ENCODE assay signal across 8 mouse cellular contexts in genomic region chr13:20311612-20312011, GRCm38 (mm10).
A peak's percentile ranks its signal among the peaks of the same experiment; 100 is the strongest.
DNase-seq lines count a peak whose midpoint lies in the region; ATAC-seq and TF ChIP-seq lines count a peak whose summit lies in the region.

No protein-coding gene starts in this region.

- no peaks in the 10 kb centered on the region for H3K27me3 ChIP-seq in lung, postnatal 0 days (replicated peaks; ENCODE audit: insufficient read depth, low read length)

- H3K36me3 ChIP-seq in lung, postnatal 0 days (ENCODE audit: insufficient read depth, low read length), result no peaks in the 10 kb centered on the region

- no peak overlapping the region for H3K4me2 ChIP-seq in lung, postnatal 0 days (replicated peaks; ENCODE audit: low read depth, low read length)

- ATAC-seq in lung, postnatal 0 days, result peak; percentile 59

- no peak for TF ChIP-seq EP300 in lung, postnatal 0 days (IDR thresholded peaks at IDR 0.05)

- 12% methylated on average over 3 of the region's 3 CpGs for WGBS in lung, postnatal 0 days

- no peaks in the 10 kb centered on the region for H3K4me1 ChIP-seq in lung, postnatal 0 days (ENCODE audit: insufficient read depth, low read depth, low read length)

- DNase-seq in CD8-positive naive resting alpha-beta T cell, adult 2 months (ENCODE audit: low read depth in 2 of 2, low spot score in 2 of 2), result peak; percentile 54 to 61
- peak; percentile 66 for DNase-seq in adrenal gland, adult 2 months
- DNase-seq in embryo, embryonic 11.5 days (ENCODE audit: low read depth, low spot score), result peak; percentile 73
- DNase-seq in heart, adult 9 months (ENCODE audit: low spot score in 2 of 2), result peak; percentile 41 to 77
- peak; percentile 89 for DNase-seq in layer of hippocampus, adult 11-12 months (ENCODE audit: low spot score)
- peak; percentile 84 for DNase-seq in lung, postnatal 0 days (ENCODE audit: low spot score)
- DNase-seq in retina, adult 2 months (ENCODE audit: low read depth, low spot score), result peak; percentile 58
- peak; percentile 82 for DNase-seq in urinary bladder, postnatal 14 days (ENCODE audit: low spot score)

- no peaks in the 10 kb centered on the region for H3K9me3 ChIP-seq in lung, postnatal 0 days (ENCODE audit: low read length)

- TF ChIP-seq CTCF in lung, postnatal 0 days (IDR thresholded peaks at IDR 0.05), result peak; percentile 93

- H3K4me3 ChIP-seq in lung, postnatal 0 days (ENCODE audit: low read depth, low read length), result no peak overlapping the region

- H3K27ac ChIP-seq in lung, postnatal 0 days (ENCODE audit: low read length), result no peak overlapping the region

- H3K9ac ChIP-seq in lung, postnatal 0 days (replicated peaks; ENCODE audit: low read depth), result no peak overlapping the region
